Mouse (Mus musculus): Measurements from ENCODE around the gene Siva1. TPM values are rescaled to one million over a fixed set of nuclear protein-coding genes. Genes with fewer than 3 reads are reported as not detected.

The Siva1 gene
- total RNA-seq, 2 experiments from 2014 or later = 116 to 162 TPM

GRCm38 (mm10) chr12:112675245-112676035, 31.0 kb downstream of the Siva1 start:
- peak; percentile 58 for ATAC-seq (ENCODE audit: poor library complexity, severe bottlenecking)

GRCm38 (mm10) chr12:112677076-112677475, 32.6 kb downstream of the Siva1 start:
- ATAC-seq (ENCODE audit: poor library complexity, severe bottlenecking) = no peak

- no peak for ATAC-seq (ENCODE audit: poor library complexity, severe bottlenecking)
Measured at GRCm38 (mm10) chr12:112677943-112678554, 33.6 kb downstream of the Siva1 start.

GRCm38 (mm10) chr12:112678555-112679026, 34.1 kb downstream of the Siva1 start, which contains the start of gene Zbtb42:
Gene Zbtb42, plus strand, starts transcription at chr12:112678828.
- ATAC-seq (ENCODE audit: poor library complexity, severe bottlenecking) = peak; percentile 36

- ATAC-seq (ENCODE audit: poor library complexity, severe bottlenecking) = peak; percentile 8; the same call in 1 of the 2 replicates
Measured at GRCm38 (mm10) chr12:112679027-112679996, 34.8 kb downstream of the Siva1 start.

GRCm38 (mm10) chr12:112683351-112683750, 38.9 kb downstream of the Siva1 start:
- no peak for ATAC-seq (ENCODE audit: poor library complexity, severe bottlenecking)

- ATAC-seq (ENCODE audit: poor library complexity, severe bottlenecking) = peak; percentile 92
Measured at GRCm38 (mm10) chr12:112688458-112688857, 44.0 kb downstream of the Siva1 start.

GRCm38 (mm10) chr12:112693185-112694126, 49.0 kb downstream of the Siva1 start:
- ATAC-seq (ENCODE audit: poor library complexity, severe bottlenecking) = peak; percentile 85

GRCm38 (mm10) chr12:112694127-112694475, 49.6 kb downstream of the Siva1 start:
- no peak for ATAC-seq (ENCODE audit: poor library complexity, severe bottlenecking)

GRCm38 (mm10) chr12:112696806-112697425, 52.4 kb downstream of the Siva1 start:
- ATAC-seq (ENCODE audit: poor library complexity, severe bottlenecking) = no peak

Other genes with a start within 250 kb of the Siva1 start
- not detected in 2 replicates for gene A530016L24Rik, start 155.2 kb upstream of the Siva1 start, total RNA-seq (2015)
- not detected in 2 replicates for gene A530016L24Rik, start 155.2 kb upstream of the Siva1 start, total RNA-seq (2017)
- gene Tmem179, start 127.9 kb upstream of the Siva1 start, total RNA-seq (2015) = not detected in 2 replicates
- gene Tmem179, start 127.9 kb upstream of the Siva1 start, total RNA-seq (2017) = not detected in 2 replicates
- gene Inf2, start 55.9 kb upstream of the Siva1 start, total RNA-seq (2015) = 28.0 and 34.3 TPM in 2 replicates
- gene Inf2, start 55.9 kb upstream of the Siva1 start, total RNA-seq (2017) = 9.9 and 13.3 TPM in 2 replicates
- 73.5 and 82.1 TPM in 2 replicates for gene Adssl1, start 24.6 kb upstream of the Siva1 start, total RNA-seq (2015)
- 72.3 and 74.9 TPM in 2 replicates for gene Adssl1, start 24.6 kb upstream of the Siva1 start, total RNA-seq (2017)
- gene Akt1, start 30.2 kb downstream of the Siva1 start, total RNA-seq (2015) = 112 and 121 TPM in 2 replicates
- 112 and 118 TPM in 2 replicates for gene Akt1, start 30.2 kb downstream of the Siva1 start, total RNA-seq (2017)
- 6.4 and 9.0 TPM in 2 replicates for gene Zbtb42, start 34.1 kb downstream of the Siva1 start, total RNA-seq (2015)
- 3.9 and 4.7 TPM in 2 replicates for gene Zbtb42, start 34.1 kb downstream of the Siva1 start, total RNA-seq (2017)
- 0.41 and 1.2 TPM in 2 replicates for gene Cep170b, start 75.8 kb downstream of the Siva1 start, total RNA-seq (2015)
- 0.20 and 0.22 TPM in 2 replicates for gene Cep170b, start 75.8 kb downstream of the Siva1 start, total RNA-seq (2017)
- gene Pld4, start 116.0 kb downstream of the Siva1 start, total RNA-seq (2015) = 532 and 545 TPM in 2 replicates
- gene Pld4, start 116.0 kb downstream of the Siva1 start, total RNA-seq (2017) = 316 and 364 TPM in 2 replicates
- not detected in 2 replicates for gene Ahnak2, start 158.0 kb downstream of the Siva1 start, total RNA-seq (2015)
- gene Ahnak2, start 158.0 kb downstream of the Siva1 start, total RNA-seq (2017) = 0.04 and 0.15 TPM in 2 replicates
- gene Clba1, start 164.3 kb downstream of the Siva1 start, total RNA-seq (2015) = 0.16 and 0.32 TPM in 2 replicates
- 0.40 and 0.69 TPM in 2 replicates for gene Clba1, start 164.3 kb downstream of the Siva1 start, total RNA-seq (2017)
- 62.0 and 67.7 TPM in 2 replicates for gene Cdca4, start 184.7 kb downstream of the Siva1 start, total RNA-seq (2015)
- gene Cdca4, start 184.7 kb downstream of the Siva1 start, total RNA-seq (2017) = 48.9 and 57.9 TPM in 2 replicates
- 20.0 and 25.8 TPM in 2 replicates for gene Gpr132, start 223.5 kb downstream of the Siva1 start, total RNA-seq (2015)
- 7.6 and 10.7 TPM in 2 replicates for gene Gpr132, start 223.5 kb downstream of the Siva1 start, total RNA-seq (2017)